Mouse (Mus musculus) hindbrain, embryonic 16.5 days (tissue): ENCODE data around the gene Csrnp3. TPM values are rescaled to one million over a fixed set of nuclear protein-coding genes. Genes with fewer than 3 reads are reported as not detected.

ENCODE experiments used
- ATAC-seq: fragments of 200-750 bp; cut with Nextera tagmentation; 2 replicates; pipeline ENCODE4 v1.8.0; 2017; ENCODE audit warnings: moderate TSS enrichment, moderate library complexity
- H3K27ac ChIP-seq: fragments of 300-500 bp; sonication (generic); 2 replicates; pipeline ENCODE4 v1.5.1; 2014; ENCODE audit warnings: low read depth, mild to moderate bottlenecking, control low read depth, low read length, moderate library complexity
- H3K27me3 ChIP-seq: fragments of 300-500 bp; sonication (generic); replicated peaks from 2 replicates; pipeline ENCODE4 v1.6.1; 2014; ENCODE audit warnings: low read length; ENCODE audit not compliant: control insufficient read depth, insufficient read depth
- H3K36me3 ChIP-seq: fragments of 300-500 bp; sonication (generic); 2 replicates; pipeline ENCODE4 v1.6.1; 2014; ENCODE audit warnings: mild to moderate bottlenecking, low read length, moderate library complexity, mixed read lengths; ENCODE audit not compliant: control insufficient read depth, insufficient read depth
- H3K4me1 ChIP-seq: fragments of 300-500 bp; sonication (generic); 2 replicates; pipeline ENCODE4 v1.6.1; 2014; ENCODE audit warnings: low read depth, low read length; ENCODE audit not compliant: control insufficient read depth, insufficient read depth
- H3K4me2 ChIP-seq: fragments of 300-500 bp; sonication (generic); 2 replicates; pipeline ENCODE4 v1.6.1; 2014; ENCODE audit warnings: mild to moderate bottlenecking, low read length, control low read depth, moderate library complexity
- H3K4me3 ChIP-seq: fragments of 300-500 bp; sonication (generic); 2 replicates; pipeline ENCODE4 v1.5.1; 2014; ENCODE audit warnings: mild to moderate bottlenecking, low read length, control low read depth, moderate library complexity
- H3K9ac ChIP-seq: fragments of 300-500 bp; sonication (generic); 2 replicates; pipeline ENCODE4 v1.6.1; 2014; ENCODE audit warnings: low read depth, mild to moderate bottlenecking, control low read depth, low read length, moderate library complexity
- H3K9me3 ChIP-seq: fragments of 300-500 bp; sonication (generic); 2 replicates; pipeline ENCODE4 v1.6.1; 2014; ENCODE audit warnings: mild to moderate bottlenecking, low read length, moderate library complexity; ENCODE audit not compliant: control insufficient read depth
- WGBS: fragments of 180-500 bp; shearing (Covaris S2); extraction: QIAGEN DNeasy Blood & Tissue Kit; methylation state at CpG from one replicate; pipeline ENCODE4 v1.1.7; 2014; 5-methylcytosine and 5-hydroxymethylcytosine counted together
- polyA plus RNA-seq: library from polyadenylated mRNA; unstranded; fragments of >200 nt; fragmentation: Nextera tagmentation; extraction: Ambion mirVana; gene quantifications from 2 replicates; pipeline ENCODE4 v1.2.1, GENCODE M21; 2015

Csrnp3 gene
- polyA plus RNA-seq, 1 experiment from 2014 or later, result 50.0 TPM

GRCm38 (mm10) chr2:66041917-66042419 lies 196.4 kb downstream of the Csrnp3 start:
- no peaks in the 10 kb centered on the region for H3K9me3 ChIP-seq
- ATAC-seq, result peak; percentile 82
- H3K4me1 ChIP-seq, result peaks cover 8% of the 10 kb centered on the region
- no peaks in the 10 kb centered on the region for H3K36me3 ChIP-seq
- no peak overlapping the region for H3K4me3 ChIP-seq
- no peaks in the 10 kb centered on the region for H3K27me3 ChIP-seq
- peak overlapping the region; percentile 75 for H3K27ac ChIP-seq
- peak overlapping the region; percentile 27; the same call in 1 of the 2 replicates for H3K9ac ChIP-seq
- 42% methylated on average over 9 of the region's 9 CpGs for WGBS
- H3K4me2 ChIP-seq, result peak overlapping the region; percentile 13

GRCm38 (mm10) chr2:66043441-66044404 lies 198.2 kb downstream of the Csrnp3 start:
- WGBS, result 25% methylated on average over 17 of the region's 17 CpGs
- Histone ChIP-seq H3K27me3 (no peaks in the 10 kb centered on the region), H3K9ac (no peak overlapping the region), H3K4me2 (peak overlapping the region; percentile 24), H3K27ac (peak overlapping the region; percentile 55), H3K36me3 (no peaks in the 10 kb centered on the region), H3K4me3 (no peak overlapping the region), H3K9me3 (no peaks in the 10 kb centered on the region), H3K4me1 (peaks cover 8% of the 10 kb centered on the region)
- ATAC-seq, result peak; percentile 89

GRCm38 (mm10) chr2:66044405-66045089 lies 199.0 kb downstream of the Csrnp3 start:
- H3K9me3 ChIP-seq, result no peaks in the 10 kb centered on the region
- WGBS, result 74% methylated on average over 12 of the region's 12 CpGs
- no peak overlapping the region for H3K4me3 ChIP-seq
- peak overlapping the region; percentile 55 for H3K27ac ChIP-seq
- no peaks in the 10 kb centered on the region for H3K36me3 ChIP-seq
- no peak overlapping the region for H3K9ac ChIP-seq
- H3K4me2 ChIP-seq, result peak overlapping the region; percentile 24
- 0 out of 2 replicates have a peak, but pooled peaks have one; percentile 4 for ATAC-seq
- H3K4me1 ChIP-seq, result peaks cover 8% of the 10 kb centered on the region
- H3K27me3 ChIP-seq, result no peaks in the 10 kb centered on the region

GRCm38 (mm10) chr2:66063291-66063690 lies 217.7 kb downstream of the Csrnp3 start:
- no peaks in the 10 kb centered on the region for H3K36me3 ChIP-seq
- H3K9ac ChIP-seq, result no peak overlapping the region
- WGBS, result 92% methylated on average over 10 of the region's 10 CpGs
- H3K4me1 ChIP-seq, result no peaks in the 10 kb centered on the region
- no peaks in the 10 kb centered on the region for H3K9me3 ChIP-seq
- no peaks in the 10 kb centered on the region for H3K27me3 ChIP-seq
- H3K4me2 ChIP-seq, result no peak overlapping the region
- no peak overlapping the region for H3K27ac ChIP-seq
- no peak overlapping the region for H3K4me3 ChIP-seq
- no peak for ATAC-seq

GRCm38 (mm10) chr2:66069454-66069853 lies 223.9 kb downstream of the Csrnp3 start:
- no peak for ATAC-seq
- no peak overlapping the region for H3K9ac ChIP-seq
- no peak overlapping the region for H3K4me2 ChIP-seq
- H3K4me3 ChIP-seq, result no peak overlapping the region
- H3K9me3 ChIP-seq, result no peaks in the 10 kb centered on the region
- WGBS, result 25% methylated on average over 6 of the region's 6 CpGs
- no peaks in the 10 kb centered on the region for H3K4me1 ChIP-seq
- H3K27me3 ChIP-seq, result no peaks in the 10 kb centered on the region
- no peaks in the 10 kb centered on the region for H3K36me3 ChIP-seq
- H3K27ac ChIP-seq, result no peak overlapping the region

- Histone ChIP-seq H3K9me3 (no peaks in the 10 kb centered on the region), H3K4me2 (no peak overlapping the region), H3K4me1 (no peaks in the 10 kb centered on the region), H3K27me3 (no peaks in the 10 kb centered on the region), H3K27ac (no peak overlapping the region), H3K36me3 (no peaks in the 10 kb centered on the region), H3K4me3 (no peak overlapping the region), H3K9ac (no peak overlapping the region)
- ATAC-seq, result no peak
- WGBS, result 100% methylated on average over 2 of the region's 2 CpGs
Observed at GRCm38 (mm10) chr2:66080731-66081130, 235.2 kb downstream of the Csrnp3 start.

Other genes with a start within 250 kb of the Csrnp3 start
- 49.5 and 54.7 TPM in 2 replicates for gene Scn2a, start 225.0 kb upstream of the Csrnp3 start, polyA plus RNA-seq